Mouse (Mus musculus) cerebellum, adult (tissue): ENCODE results near the gene Tmem151a.

Experiments
- ATAC-seq: cut with Nextera tagmentation; 2 replicates; pipeline ENCODE4 v1.9.2; 2017; ENCODE audit warnings: mild to moderate bottlenecking, moderate library complexity, mixed read lengths; ENCODE audit not compliant: insufficient number of reproducible peaks, low FRiP score, low TSS enrichment

Tmem151a gene

DNA sequence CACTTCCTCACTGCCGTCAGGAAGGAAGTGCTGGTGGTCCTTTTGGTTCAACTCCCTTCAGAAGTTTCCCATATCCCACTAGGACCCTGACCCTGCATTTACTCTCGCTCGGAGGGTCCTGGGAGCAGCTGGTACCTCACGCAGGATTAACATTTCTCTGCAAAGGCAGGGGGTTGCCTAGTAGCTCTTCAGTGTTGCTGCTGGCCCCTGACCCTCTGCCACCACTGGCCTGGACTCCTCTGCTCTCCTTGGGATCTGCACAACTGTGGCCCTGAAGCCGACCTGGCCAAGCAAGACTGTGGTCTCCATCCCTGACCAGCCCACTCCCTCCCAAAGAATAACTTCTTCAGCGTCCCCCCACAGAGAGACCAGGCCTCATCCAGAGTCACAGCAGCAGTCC, 36.0 kb downstream of the Tmem151a start:
- no peak for ATAC-seq

DNA sequence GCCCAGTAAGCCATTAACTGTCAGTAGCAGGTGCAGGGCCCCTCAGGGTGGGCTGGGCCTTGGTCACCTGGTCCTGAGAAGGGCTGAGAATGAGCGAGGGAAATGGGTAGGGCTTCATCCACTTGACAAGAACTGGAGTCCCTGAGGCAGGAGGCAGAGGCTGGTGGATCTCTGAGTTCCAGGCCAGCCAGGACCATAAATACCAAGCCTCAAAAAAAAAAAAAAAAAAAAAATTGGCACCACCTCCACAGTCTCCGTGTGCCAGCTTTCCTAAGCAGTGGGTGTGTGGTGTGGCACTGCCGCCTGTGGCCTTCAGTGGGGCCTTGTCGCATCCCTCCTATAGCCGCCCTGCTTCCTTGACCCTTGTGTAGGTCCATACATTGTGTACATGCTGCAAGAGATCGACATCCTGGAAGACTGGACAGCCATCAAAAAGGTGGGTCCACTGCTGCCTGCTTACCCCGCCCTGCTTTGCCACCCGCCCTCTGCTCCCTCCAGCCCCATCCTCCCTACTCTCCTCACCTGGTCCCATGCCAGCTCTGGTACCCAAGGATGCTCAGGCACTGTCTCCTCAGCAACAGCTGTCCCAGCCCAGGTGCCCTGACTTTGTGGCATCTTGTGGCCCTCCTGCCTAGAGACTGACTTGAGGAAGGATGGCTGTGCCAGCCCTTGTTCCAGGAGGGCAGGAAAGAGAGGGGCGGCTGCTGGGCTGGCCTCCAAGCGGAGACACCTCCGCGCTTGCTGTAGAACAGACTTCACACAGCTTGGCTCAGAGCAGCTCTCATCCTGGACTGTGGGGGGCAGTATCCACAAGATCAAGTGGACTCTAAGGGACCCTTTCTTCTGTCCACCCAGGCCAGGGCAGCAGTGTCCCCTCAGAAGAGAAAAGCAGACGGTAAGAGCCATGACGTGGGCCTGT, 36.9 kb downstream of the Tmem151a start:
- no peak for ATAC-seq

- ATAC-seq: no peak
Observed at GRCm38 (mm10) chr19:5045531-5045930, 39.8 kb downstream of the Tmem151a start.

DNA sequence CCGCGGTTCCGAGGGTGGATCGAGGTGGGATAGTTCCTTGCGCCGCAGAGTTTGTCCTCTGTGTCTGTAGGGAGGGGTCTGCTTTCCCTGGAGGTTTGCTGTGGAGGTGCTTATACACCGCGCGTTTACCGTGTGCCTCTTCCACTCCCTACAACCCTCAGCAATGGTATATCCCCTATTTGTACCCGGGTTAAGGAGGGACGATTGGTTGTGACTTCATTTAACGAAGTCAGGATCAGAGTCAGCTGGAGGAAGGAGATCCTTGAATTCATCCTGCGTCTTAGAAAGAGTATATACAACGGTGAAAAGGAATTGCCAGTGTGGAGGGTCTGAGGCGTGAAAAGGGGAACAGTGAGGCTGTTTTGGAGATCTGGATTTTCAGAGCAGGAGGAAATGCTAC, 43.7 kb downstream of the Tmem151a start:
- ATAC-seq: no peak

GRCm38 (mm10) chr19:5040862-5041523, 44.3 kb downstream of the Tmem151a start, which contains the start of gene Brms1:
Gene Brms1 (plus strand): TSS chr19:5041354.
- peak; percentile 43; the same call in 1 of the 2 replicates for ATAC-seq

DNA sequence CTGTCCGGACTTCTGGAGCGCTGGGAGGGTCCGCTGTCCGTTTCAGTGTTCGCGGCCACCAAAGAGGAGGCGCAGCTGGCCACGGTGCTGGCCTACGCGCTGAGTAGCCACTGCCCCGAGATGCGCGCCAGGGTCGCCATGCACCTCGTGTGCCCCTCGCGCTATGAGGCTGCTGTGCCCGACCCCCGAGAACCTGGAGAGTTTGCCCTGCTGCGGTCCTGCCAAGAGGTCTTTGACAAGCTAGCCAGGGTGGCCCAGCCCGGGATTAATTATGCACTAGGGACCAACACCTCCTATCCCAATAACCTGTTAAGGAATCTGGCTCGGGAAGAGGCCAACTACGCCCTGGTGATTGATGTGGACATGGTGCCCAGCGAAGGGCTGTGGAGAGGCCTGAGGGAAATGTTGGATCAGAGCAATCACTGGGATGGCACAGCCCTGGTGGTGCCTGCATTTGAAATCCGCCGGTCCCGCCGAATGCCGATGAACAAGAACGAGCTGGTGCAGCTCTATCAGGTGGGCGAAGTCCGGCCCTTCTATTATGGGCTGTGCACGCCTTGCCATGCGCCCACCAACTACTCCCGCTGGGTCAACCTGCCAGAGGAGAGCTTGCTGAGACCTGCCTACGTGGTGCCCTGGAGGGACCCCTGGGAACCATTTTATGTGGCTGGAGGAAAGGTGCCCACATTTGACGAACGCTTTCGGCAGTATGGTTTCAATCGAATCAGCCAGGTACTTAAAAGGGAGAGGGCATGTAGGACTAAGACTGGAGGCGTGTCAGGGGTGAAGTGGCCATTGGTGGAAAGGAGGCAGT, 45.8 kb downstream of the Tmem151a start:
- no peak for ATAC-seq

DNA sequence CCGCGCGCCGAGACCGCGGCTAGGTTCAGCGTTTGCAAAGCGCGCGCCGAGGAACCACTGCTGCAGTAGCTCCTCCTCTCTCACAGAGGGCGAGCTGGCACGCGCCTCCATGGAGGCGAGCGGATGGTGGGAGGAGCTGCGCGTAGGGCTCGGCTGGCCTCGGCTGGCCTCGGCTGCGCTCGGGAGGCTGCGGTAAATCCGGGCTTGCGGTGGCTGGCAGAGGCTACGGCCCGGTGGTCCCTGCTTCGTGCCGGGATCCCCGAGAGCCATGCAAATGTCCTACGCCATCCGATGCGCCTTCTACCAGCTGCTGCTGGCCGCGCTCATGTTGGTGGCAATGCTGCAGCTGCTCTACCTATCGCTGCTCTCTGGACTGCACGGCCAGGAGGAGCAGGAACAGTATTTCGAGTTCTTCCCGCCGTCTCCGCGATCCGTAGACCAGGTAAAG, 46.6 kb downstream of the Tmem151a start, which contains the start of the genes B4gat1 and AC124502.3:
B4gat1 (plus strand) TSS at position 118 of the 448 bp plus-strand sequence.
AC124502.3 (plus strand) TSS at position 183 of the 448 bp plus-strand sequence.
- peak; percentile 79; the same call in 1 of the 2 replicates for ATAC-seq

- ATAC-seq: peak; percentile 16; the same call in 1 of the 2 replicates
Observed at GRCm38 (mm10) chr19:5037678-5038571, 47.4 kb downstream of the Tmem151a start.

GRCm38 (mm10) chr19:5036577-5036976, 48.8 kb downstream of the Tmem151a start:
- ATAC-seq: no peak

DNA sequence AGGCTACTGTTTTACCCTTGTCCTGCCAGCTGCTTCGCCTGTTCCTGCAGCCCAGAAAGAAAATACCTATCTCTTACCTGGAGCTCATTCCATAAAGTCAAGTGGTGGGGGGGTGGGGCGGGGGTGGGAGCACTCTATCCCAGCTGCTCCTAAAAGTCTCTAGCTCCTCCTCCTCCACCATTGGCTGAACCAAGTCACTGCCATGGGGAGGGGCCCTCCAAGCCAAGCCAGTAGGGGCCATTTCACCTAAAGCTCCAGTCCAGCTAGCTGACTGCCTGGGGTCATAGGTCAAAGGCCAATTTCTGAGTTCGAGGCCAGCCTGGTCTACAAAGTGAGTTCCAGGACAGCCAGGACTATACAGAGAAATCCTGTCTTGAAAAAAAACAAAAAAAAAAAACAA, 52.6 kb downstream of the Tmem151a start:
- no peak for ATAC-seq

DNA sequence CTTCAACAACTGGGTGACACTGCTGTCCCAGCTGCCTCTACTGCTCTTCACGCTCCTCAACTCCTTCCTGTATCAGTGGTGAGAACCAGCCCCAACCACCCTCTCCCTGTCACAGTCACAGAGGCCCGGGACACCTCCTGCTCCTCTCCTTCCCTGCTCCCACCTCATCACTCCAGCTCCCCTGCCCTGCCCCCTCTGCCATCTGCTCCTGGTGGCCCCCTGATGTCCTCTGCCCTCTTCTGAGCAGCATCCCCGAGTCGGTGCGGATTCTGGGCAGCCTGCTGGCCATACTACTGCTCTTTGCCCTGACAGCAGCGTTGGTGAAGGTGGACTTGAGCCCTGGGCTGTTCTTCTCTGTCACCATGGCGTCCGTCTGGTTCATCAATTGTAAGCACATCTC, 59.2 kb downstream of the Tmem151a start:
- ATAC-seq: no peak

DNA sequence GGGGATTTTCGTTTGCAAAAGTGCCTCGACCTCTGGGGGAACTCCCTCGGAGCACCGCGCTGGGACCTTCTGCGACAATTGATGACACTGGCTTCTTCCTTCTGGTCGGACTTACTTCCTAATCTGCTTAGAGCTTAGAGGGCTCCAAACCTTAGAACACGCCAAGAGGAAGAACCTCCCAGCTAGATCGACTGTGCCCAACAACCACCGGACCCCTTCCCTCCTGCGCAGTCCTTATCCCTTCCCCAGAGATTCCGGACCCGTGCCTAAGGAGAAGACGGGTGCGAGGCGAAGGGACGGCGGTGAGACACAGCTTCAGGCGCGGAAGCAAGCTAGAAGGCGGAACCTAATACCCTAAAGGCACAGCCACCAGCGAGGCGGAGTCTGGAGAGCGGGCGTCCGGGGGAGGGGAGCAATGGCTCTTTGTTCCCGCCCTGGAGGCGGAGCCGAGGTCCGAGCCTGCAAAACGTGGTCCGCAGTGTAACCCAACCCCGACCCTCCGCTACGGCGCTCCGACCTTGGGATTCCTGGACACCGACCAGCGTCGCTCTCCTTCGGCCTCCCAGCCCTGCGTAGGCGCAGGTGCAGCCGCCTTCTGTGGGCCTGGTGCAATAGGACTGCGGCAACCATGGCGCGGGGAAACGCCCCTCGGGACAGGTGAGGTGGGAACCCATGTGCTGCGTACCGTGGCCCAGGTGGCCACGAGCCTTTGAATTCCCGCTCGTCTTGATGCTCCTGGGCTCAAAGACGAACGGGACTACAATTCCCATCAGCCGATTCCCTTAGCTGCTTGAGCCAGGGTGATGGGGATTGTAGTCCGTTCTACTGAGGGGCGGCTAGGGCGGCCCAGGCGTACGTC, 61.5 kb downstream of the Tmem151a start, which contains the start of gene Slc29a2:
Slc29a2 (plus strand) TSS at position 240 of the 859 bp plus-strand sequence.
- peak; percentile 92 for ATAC-seq

- no peak for ATAC-seq
Observed at GRCm38 (mm10) chr19:5021416-5021815, 63.9 kb downstream of the Tmem151a start.
